Mouse (Mus musculus) heart, postnatal 0 days (tissue): ENCODE results near the gene Senp1. TPM values are rescaled to one million over a fixed set of nuclear protein-coding genes. Genes with fewer than 3 reads are reported as not detected.

Source experiments
- ATAC-seq: fragments of 200-750 bp; cut with Nextera tagmentation; 2 replicates; pipeline ENCODE4 v1.8.0; 2017; ENCODE audit warnings: low read depth, moderate number of reproducible peaks, moderate library complexity; ENCODE audit not compliant: insufficient read depth
- DNase-seq: peaks from one replicate; pipeline ENCODE4 v3.0.0-alpha.2; 2016; ENCODE audit warnings: low spot score
- H3K27ac ChIP-seq: fragments of 300-500 bp; sonication (generic); 2 replicates; pipeline ENCODE4 v1.5.1; 2014; ENCODE audit warnings: low read depth, mild to moderate bottlenecking
- H3K27me3 ChIP-seq: fragments of 300-500 bp; sonication (generic); 2 replicates; pipeline ENCODE4 v1.6.1; 2014; ENCODE audit warnings: low read length, mixed read lengths; ENCODE audit not compliant: control insufficient read depth, insufficient read depth
- H3K36me3 ChIP-seq: fragments of 300-500 bp; sonication (generic); replicated peaks from 2 replicates; pipeline ENCODE4 v1.6.1; 2014; ENCODE audit warnings: low read length, mixed read lengths; ENCODE audit not compliant: control insufficient read depth, insufficient read depth
- H3K4me1 ChIP-seq: fragments of 300-500 bp; sonication (generic); 2 replicates; pipeline ENCODE4 v1.6.1; 2014; ENCODE audit warnings: antibody characterized with exemption; ENCODE audit not compliant: control insufficient read depth, insufficient read depth
- H3K4me2 ChIP-seq: fragments of 300-500 bp; sonication (generic); 2 replicates; pipeline ENCODE4 v1.6.1; 2014; ENCODE audit warnings: low read depth, mild to moderate bottlenecking, low read length, moderate library complexity
- H3K4me3 ChIP-seq: fragments of 300-500 bp; sonication (generic); 2 replicates; pipeline ENCODE4 v1.5.1; 2014; ENCODE audit warnings: low read depth, low read length
- H3K9ac ChIP-seq: fragments of 300-500 bp; sonication (generic); replicated peaks from 2 replicates; pipeline ENCODE4 v1.6.1; 2014; ENCODE audit warnings: low read depth, low read length, mixed read lengths
- H3K9me3 ChIP-seq: fragments of 300-500 bp; sonication (generic); replicated peaks from 2 replicates; pipeline ENCODE4 v1.6.1; 2016; ENCODE audit warnings: low read length; ENCODE audit not compliant: control insufficient read depth
- CTCF ChIP-seq: IDR thresholded peaks from 2 replicates; pipeline ENCODE4 v1.5.1; 2016; ENCODE audit warnings: antibody characterized with exemption, control low read depth, low read depth
- EP300 ChIP-seq: IDR thresholded peaks from 2 replicates; pipeline ENCODE4 v1.6.1; 2016; ENCODE audit warnings: antibody characterized with exemption, low read depth
- WGBS: fragments of 180-500 bp; shearing (Covaris S2); extraction: QIAGEN DNeasy Blood & Tissue Kit; methylation state at CpG from one replicate; pipeline ENCODE4 v1.1.7; 2014; 5-methylcytosine and 5-hydroxymethylcytosine counted together
- polyA plus RNA-seq: library from polyadenylated mRNA; unstranded; fragments of >200 nt; fragmentation: Nextera tagmentation; extraction: Ambion mirVana; gene quantifications from 2 replicates; pipeline ENCODE4 v1.2.1, GENCODE M21; 2015
- total RNA-seq: library from RNA; depleted of rRNA; stranded (reverse); fragments of >200 nt; gene quantifications from 2 replicates; pipeline ENCODE4 v1.2.3, GENCODE M21; 2014; ENCODE audit warnings: low replicate concordance

Gene Senp1
- total and polyA plus RNA-seq, 2 experiments from 2014 or later: 10.1 to 16.7 TPM

DNA sequence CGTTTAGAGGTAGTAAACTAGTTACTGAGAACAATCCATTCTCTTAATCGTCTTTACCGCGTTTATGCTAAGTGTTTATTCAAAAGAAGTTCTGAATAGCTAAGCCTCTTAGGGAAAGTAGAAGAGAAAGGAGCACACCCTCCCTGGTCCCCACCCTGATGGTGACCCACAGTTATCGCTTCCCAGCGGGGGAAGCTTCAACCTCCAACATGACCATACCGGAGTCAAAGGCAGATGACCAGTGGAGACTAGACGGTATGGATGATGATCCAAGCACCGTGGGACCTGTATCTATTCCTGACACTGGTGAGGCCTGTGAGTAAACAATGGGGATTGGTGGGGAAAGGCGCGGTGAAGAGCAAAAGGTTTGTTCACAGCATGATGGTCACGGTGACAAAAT is 1.4 kb upstream of the Senp1 start:
- Histone ChIP-seq H3K9me3 (no peaks in the 10 kb centered on the region), H3K27me3 (no peaks in the 10 kb centered on the region), H3K9ac (no peak overlapping the region), H3K4me2 (no peak overlapping the region), H3K27ac (no peak overlapping the region), H3K4me3 (no peak overlapping the region), H3K36me3 (no peaks in the 10 kb centered on the region), H3K4me1 (peaks cover 13% of the 10 kb centered on the region)
- TF ChIP-seq CTCF: no peak
- TF ChIP-seq EP300: no peak
- DNase-seq (no peak), ATAC-seq (no peak)
- 86% methylated on average over 12 of the region's 12 CpGs for WGBS

- TF ChIP-seq CTCF (no peak), EP300 (no peak)
- Histone ChIP-seq H3K9ac (peak within 1 kb of the TSS; percentile 82), H3K27ac (peak within 1 kb of the TSS; percentile 97), H3K4me3 (peak within 1 kb of the TSS; percentile 91), H3K36me3 (no peaks in the 10 kb centered on the region), H3K4me1 (peaks cover 13% of the 10 kb centered on the region), H3K9me3 (no peaks in the 10 kb centered on the region), H3K4me2 (peak within 1 kb of the TSS; percentile 76), H3K27me3 (no peaks in the 10 kb centered on the region)
- ATAC-seq (no peak), DNase-seq (no peak)
- WGBS: under 1% methylated on average over 28 of the region's 30 CpGs
These were observed 998 bp downstream of the Senp1 start, which contains the start of gene Pfkm for GRCm38 (mm10) chr15:98092372-98093120. Gene Pfkm, plus strand, starts transcription at chr15:98092589.

DNA sequence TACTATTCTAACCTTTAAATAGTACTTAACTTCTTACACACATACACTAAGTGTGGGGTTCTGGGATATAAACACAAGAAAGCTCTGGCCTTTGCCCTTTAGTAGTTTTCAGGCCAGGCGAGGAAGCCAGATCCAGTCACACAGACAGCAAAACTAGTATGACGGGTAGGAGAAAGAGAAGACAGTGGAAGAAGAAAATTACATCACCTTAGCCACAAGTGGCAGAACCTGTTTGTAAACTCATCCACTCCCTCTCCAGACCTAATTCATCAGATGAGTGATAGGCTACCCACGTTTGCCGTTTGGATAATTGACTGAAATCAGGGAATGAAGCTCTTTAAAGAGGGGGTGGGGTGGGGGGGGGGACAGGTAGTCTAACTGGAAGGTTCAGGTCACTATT is 1.7 kb downstream of the Senp1 start:
- 35% methylated on average over 4 of the region's 4 CpGs for WGBS
- H3K4me3 ChIP-seq: peak overlapping the region; percentile 91
- no peaks in the 10 kb centered on the region for H3K36me3 ChIP-seq
- DNase-seq (no peak), ATAC-seq (no peak)
- no peaks in the 10 kb centered on the region for H3K9me3 ChIP-seq
- peak overlapping the region; percentile 82; the same call in 1 of the 2 replicates for H3K9ac ChIP-seq
- peaks cover 13% of the 10 kb centered on the region for H3K4me1 ChIP-seq
- peak overlapping the region; percentile 76 for H3K4me2 ChIP-seq
- no peak for TF ChIP-seq CTCF
- no peak for TF ChIP-seq EP300
- H3K27me3 ChIP-seq: no peaks in the 10 kb centered on the region
- no peak overlapping the region for H3K27ac ChIP-seq

GRCm38 (mm10) chr15:98089421-98090183 is 3.9 kb downstream of the Senp1 start:
- no peak for DNase-seq
- Histone ChIP-seq H3K9me3 (no peaks in the 10 kb centered on the region), H3K4me2 (no peak overlapping the region), H3K27ac (no peak overlapping the region), H3K27me3 (no peaks in the 10 kb centered on the region), H3K4me1 (peaks cover 13% of the 10 kb centered on the region), H3K4me3 (no peak overlapping the region), H3K36me3 (peaks cover 16% of the 10 kb centered on the region), H3K9ac (no peak overlapping the region)
- TF ChIP-seq CTCF: peak; percentile 52
- no peak for TF ChIP-seq EP300
- no peak for ATAC-seq
- WGBS: 71% methylated on average over 9 of the region's 9 CpGs

DNA sequence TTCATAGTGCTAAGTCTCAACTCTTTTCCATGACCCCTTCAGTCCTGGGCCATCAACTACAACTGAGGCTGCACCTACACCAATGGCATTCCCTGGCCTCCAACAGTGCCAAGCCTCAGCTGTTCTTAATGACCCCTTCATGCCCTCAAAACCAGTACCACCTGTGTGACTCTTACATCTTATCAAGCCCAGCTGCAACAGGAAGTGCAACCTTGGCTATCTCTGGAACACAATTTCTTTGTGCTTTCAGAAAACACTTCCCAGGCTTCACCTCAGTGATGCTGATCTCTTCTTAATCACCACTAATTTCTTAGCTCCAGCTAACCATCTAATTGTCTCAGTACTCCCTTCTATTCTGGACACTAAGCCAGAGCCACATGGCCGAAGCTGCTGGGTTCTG is 4.7 kb downstream of the Senp1 start:
- Histone ChIP-seq H3K9me3 (no peaks in the 10 kb centered on the region), H3K27me3 (no peaks in the 10 kb centered on the region), H3K4me1 (peaks cover 13% of the 10 kb centered on the region), H3K36me3 (peaks cover 22% of the 10 kb centered on the region), H3K27ac (no peak overlapping the region), H3K4me3 (no peak overlapping the region), H3K4me2 (no peak overlapping the region), H3K9ac (no peak overlapping the region)
- no peak for TF ChIP-seq CTCF
- no peak for TF ChIP-seq EP300
- ATAC-seq (no peak), DNase-seq (no peak)
- 59% methylated on average over 1 of the region's 1 CpGs for whole genome bisulfite sequencing
